In the genomic region with DNA sequence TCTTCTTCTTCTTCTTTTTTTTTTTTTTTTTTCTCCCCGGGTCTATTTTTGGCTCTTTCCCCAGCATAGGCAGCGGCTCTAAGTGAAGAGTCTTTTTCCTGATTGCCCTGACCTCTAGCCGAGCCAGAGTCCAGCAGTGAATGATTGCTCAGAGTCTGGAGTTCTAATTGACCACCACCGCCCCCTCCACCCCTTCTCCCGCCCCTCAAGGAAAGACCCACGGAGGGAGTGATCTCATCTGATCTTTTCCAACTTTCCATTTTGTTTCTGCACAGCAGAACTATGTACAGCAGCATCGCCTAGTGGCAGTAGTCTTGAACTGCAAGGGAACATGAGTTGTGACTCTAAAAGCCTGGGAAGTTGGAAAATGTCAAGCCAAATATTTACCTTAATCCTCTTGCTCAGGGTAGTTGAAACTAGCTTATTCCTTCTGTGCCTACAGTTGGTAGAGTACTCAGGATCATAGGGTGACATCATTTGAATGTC, we compare ENCODE assay signal across 8 mouse cellular contexts.
DNase-seq lines count a peak whose midpoint lies in the region; ATAC-seq and TF ChIP-seq lines count a peak whose summit lies in the region.

No protein-coding gene starts in this region.

- DNase-seq in ovary, postnatal 10 days (ENCODE audit: low spot score), result peak; percentile 32
- no peak for DNase-seq in ovary, adult 18-20 months (ENCODE audit: low spot score)
- peak; percentile 86 to 92 for DNase-seq in cerebellum, postnatal 25 days
- peak; percentile 68 for DNase-seq in gastrocnemius, adult 18-20 months (ENCODE audit: low spot score)
- peak; percentile 93 for DNase-seq in hindbrain, postnatal 0 days (ENCODE audit: low spot score)
- peak; percentile 64 for DNase-seq in left cerebral cortex, adult 11 months (ENCODE audit: low spot score)
- peak; percentile 62 for DNase-seq in lung, postnatal 36 days
- peak; percentile 54 for DNase-seq in skeletal muscle tissue, adult 2 months (ENCODE audit: low read depth, low spot score)

- peak; percentile 96 for TF ChIP-seq CTCF in hindbrain, postnatal 0 days (IDR thresholded peaks at IDR 0.05; ENCODE audit: low read depth)

- no peak overlapping the region for H3K9ac ChIP-seq in hindbrain, postnatal 0 days (replicated peaks; ENCODE audit: low read length)

- no peaks in the 10 kb centered on the region for H3K9me3 ChIP-seq in hindbrain, postnatal 0 days (ENCODE audit: low read length)

- ATAC-seq in hindbrain, postnatal 0 days, result peak; percentile 78

- H3K4me1 ChIP-seq in hindbrain, postnatal 0 days (ENCODE audit: insufficient read depth, low read length), result no peaks in the 10 kb centered on the region

- no peak overlapping the region for H3K27ac ChIP-seq in hindbrain, postnatal 0 days

- H3K4me3 ChIP-seq in hindbrain, postnatal 0 days (ENCODE audit: low read length), result peak overlapping the region; percentile 24

- H3K4me2 ChIP-seq in hindbrain, postnatal 0 days (ENCODE audit: low read depth, low read length), result peak overlapping the region; percentile 53

- H3K36me3 ChIP-seq in hindbrain, postnatal 0 days (ENCODE audit: insufficient read depth, low read length), result no peaks in the 10 kb centered on the region

- H3K27me3 ChIP-seq in hindbrain, postnatal 0 days (ENCODE audit: insufficient read depth, low read length), result no peaks in the 10 kb centered on the region

- 8% methylated on average over 7 of the region's 7 CpGs for WGBS in hindbrain, postnatal 0 days
